Mouse (Mus musculus) lung, adult 2 months (tissue): ENCODE measurements around the gene Arhgap24.

Experiments used
- CTCF ChIP-seq: fragments of 200-500 bp; IDR thresholded peaks from 2 replicates; pipeline ENCODE4 v1.5.1; 2011; ENCODE audit warnings: mild to moderate bottlenecking, low read length, control low read depth; ENCODE audit not compliant: insufficient read depth
- POLR2A ChIP-seq: fragments of 200-500 bp; IDR thresholded peaks from 2 replicates; pipeline ENCODE4 v1.6.1; 2011; ENCODE audit warnings: low read depth, mild to moderate bottlenecking, control low read depth, low read length, borderline replicate concordance; ENCODE audit errors: extremely low read depth

DNA sequence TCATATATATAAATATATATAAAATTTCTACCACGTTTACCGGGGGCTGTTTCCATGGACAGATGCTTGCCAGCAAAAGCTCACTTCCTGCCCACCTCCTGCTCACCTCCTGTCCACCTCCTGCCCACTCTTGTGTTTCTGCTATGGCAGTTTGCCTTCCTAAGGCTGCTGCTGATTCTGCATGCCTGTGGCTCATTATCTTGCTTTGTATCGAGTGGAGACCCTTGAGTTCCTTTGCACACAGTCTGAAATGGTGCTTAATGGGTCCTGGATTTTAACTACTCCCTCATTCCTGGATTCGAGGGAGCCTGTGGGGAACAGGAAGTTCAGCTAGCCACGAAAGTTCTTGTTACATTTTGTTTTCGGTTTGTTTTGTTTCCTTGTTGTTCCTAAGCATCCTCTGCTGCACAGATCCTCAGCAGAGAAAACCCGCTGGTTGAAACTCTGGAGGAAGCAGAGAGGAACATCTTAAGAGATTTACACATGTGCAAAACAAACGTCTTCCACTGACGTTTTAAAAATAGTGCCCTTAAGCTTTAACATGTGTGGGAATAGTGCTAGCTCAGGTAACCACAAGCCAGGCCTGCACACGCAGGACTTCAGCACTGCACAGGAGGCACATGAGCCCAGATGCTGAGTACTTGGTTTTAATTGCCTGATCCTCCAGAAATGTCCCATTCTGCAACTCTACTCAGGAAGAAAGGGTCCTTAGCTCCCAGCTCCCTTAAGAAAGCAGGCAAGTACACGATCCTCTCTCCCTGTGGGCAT, 69.9 kb downstream of the Arhgap24 start:
- no peak for TF ChIP-seq POLR2A
- TF ChIP-seq CTCF: no peak
